Mouse (Mus musculus): Measurements from ENCODE around the gene Slc25a39. TPM values are rescaled to one million over a fixed set of nuclear protein-coding genes. Genes with fewer than 3 reads are reported as not detected.

Slc25a39 gene
- total and polyA plus RNA-seq, 3 experiments: 183 to 325 TPM; not detected in 1

GRCm38 (mm10) chr11:102381341-102382100 lies 26.2 kb downstream of the Slc25a39 start:
- Histone ChIP-seq H3K4me3 (ENCODE audit: control insufficient read depth in 1 of 2, insufficient read depth in 1 of 2, low read depth in 2 of 2, low read length in 2 of 2) (no peak overlapping the region), H3K27ac (ENCODE audit: control insufficient read depth, low read depth, low read length) (no peak overlapping the region), H3K4me1 (ENCODE audit: control insufficient read depth in 1 of 2, insufficient read depth in 2 of 2, low read length in 2 of 2) (no peaks in the 10 kb centered on the region), H3K9me3 (replicated peaks; ENCODE audit: insufficient read depth, low read length) (no peaks in the 10 kb centered on the region), H3K27me3 (ENCODE audit: control insufficient read depth in 1 of 2, insufficient read depth in 2 of 2, low read length in 2 of 2) (peaks cover 2 to 4% of the 10 kb centered on the region in 2 experiments; a peak in 3 of 4 replicates), H3K9ac (ENCODE audit: control insufficient read depth, low read depth, low read length, poor library complexity, severe bottlenecking) (no peak overlapping the region), H3K36me3 (ENCODE audit: control insufficient read depth in 1 of 2, insufficient read depth in 2 of 2, low read length in 2 of 2) (no peaks in the 10 kb centered on the region), H3K79me2 (ENCODE audit: control insufficient read depth, insufficient read depth, low read length, poor library complexity) (no peaks in the 10 kb centered on the region)
- DNase-seq (ENCODE audit: low read depth, low spot score): no peak
- TF ChIP-seq RAD21 (IDR thresholded peaks at IDR 0.05; ENCODE audit: low read depth, low read length) (no peak), POLR2AphosphoS5 (IDR thresholded peaks at IDR 0.05; ENCODE audit: borderline replicate concordance, low read depth, low read length) (no peak), USF1 (IDR thresholded peaks at IDR 0.05; ENCODE audit: low read depth, low read length) (no peak), GATA1 (IDR thresholded peaks at IDR 0.05; ENCODE audit: low read depth, low read length) (no peak), POLR2A (IDR thresholded peaks at IDR 0.05; ENCODE audit: control insufficient read depth in 1 of 2, insufficient read depth in 1 of 2, low read depth in 1 of 2, low read length in 2 of 2, poor library complexity in 1 of 2) (no peak), E2F4 (IDR thresholded peaks at IDR 0.05; ENCODE audit: borderline replicate concordance, low read depth, low read length) (no peak), NRF1 (IDR thresholded peaks at IDR 0.05; ENCODE audit: insufficient read depth, low read depth, low read length, poor library complexity, severe bottlenecking) (no peak), TBP (IDR thresholded peaks at IDR 0.05; ENCODE audit: low read depth, low read length) (no peak), MAX (IDR thresholded peaks at IDR 0.05; ENCODE audit: low read length) (no peak), CHD1 (IDR thresholded peaks at IDR 0.05; ENCODE audit: low read depth, low read length) (no peak), ETS1 (IDR thresholded peaks at IDR 0.05; ENCODE audit: low read depth, low read length) (no peak), KAT2A (conservative IDR thresholded peaks at IDR 0.05; ENCODE audit: low read depth, low read length) (no peak), ZKSCAN1 (IDR thresholded peaks at IDR 0.05; ENCODE audit: low read depth, low read length) (no peak)

- H3K27me3 ChIP-seq (ENCODE audit: control insufficient read depth in 1 of 2, insufficient read depth in 2 of 2, low read length in 2 of 2): no peaks in the 10 kb centered on the region
- no peak for DNase-seq (ENCODE audit: low read depth, low spot score)
- no peak overlapping the region for H3K4me3 ChIP-seq (ENCODE audit: control insufficient read depth in 1 of 2, insufficient read depth in 1 of 2, low read depth in 2 of 2, low read length in 2 of 2)
- no peak overlapping the region for H3K9ac ChIP-seq (ENCODE audit: control insufficient read depth, low read depth, low read length, poor library complexity, severe bottlenecking)
- TF ChIP-seq RAD21 (IDR thresholded peaks at IDR 0.05; ENCODE audit: low read depth, low read length) (no peak), POLR2A (IDR thresholded peaks at IDR 0.05; ENCODE audit: control insufficient read depth in 1 of 2, insufficient read depth in 1 of 2, low read depth in 1 of 2, low read length in 2 of 2, poor library complexity in 1 of 2) (no peak), RCOR1 (IDR thresholded peaks at IDR 0.05; ENCODE audit: low read depth, low read length) (no peak), MAFK (IDR thresholded peaks at IDR 0.05; ENCODE audit: borderline replicate concordance, low read depth, low read length) (no peak), MAX (IDR thresholded peaks at IDR 0.05; ENCODE audit: low read length) (no peak), CTCF (IDR thresholded peaks at IDR 0.05 in 2 of 3, conservative IDR thresholded peaks at IDR 0.05 in 1 of 3; ENCODE audit: control insufficient read depth in 1 of 3, insufficient read depth in 1 of 3, low read depth in 2 of 3, low read length in 3 of 3, poor library complexity in 1 of 3, severe bottlenecking in 1 of 3) (no peak), BHLHE40 (IDR thresholded peaks at IDR 0.05; ENCODE audit: borderline replicate concordance, low read depth, low read length) (no peak), ETS1 (IDR thresholded peaks at IDR 0.05; ENCODE audit: low read depth, low read length) (no peak), ZC3H11A (IDR thresholded peaks at IDR 0.05; ENCODE audit: low read depth, low read length) (no peak), CHD2 (IDR thresholded peaks at IDR 0.05; ENCODE audit: low read length) (no peak), ZMIZ1 (IDR thresholded peaks at IDR 0.05; ENCODE audit: low read depth, low read length) (no peak), EP300 (IDR thresholded peaks at IDR 0.05; ENCODE audit: low read depth in 1 of 2, low read length in 2 of 2) (no peak), TCF12 (IDR thresholded peaks at IDR 0.05; ENCODE audit: low read depth, low read length) (no peak), USF2 (IDR thresholded peaks at IDR 0.05; ENCODE audit: borderline replicate concordance in 1 of 2, insufficient read depth in 1 of 2, low read depth in 1 of 2, low read length in 2 of 2) (no peak)
- peaks cover 0 to 2% of the 10 kb centered on the region in 2 experiments; a peak in 2 of 4 replicates for H3K36me3 ChIP-seq (ENCODE audit: control insufficient read depth in 1 of 2, insufficient read depth in 2 of 2, low read length in 2 of 2)
- H3K9me3 ChIP-seq (replicated peaks; ENCODE audit: insufficient read depth, low read length): no peaks in the 10 kb centered on the region
- peaks cover 0 to 6% of the 10 kb centered on the region in 2 experiments; a peak in 2 of 4 replicates for H3K4me1 ChIP-seq (ENCODE audit: control insufficient read depth in 1 of 2, insufficient read depth in 2 of 2, low read length in 2 of 2)
- no peaks in the 10 kb centered on the region for H3K79me2 ChIP-seq (ENCODE audit: control insufficient read depth, insufficient read depth, low read length, poor library complexity)
- H3K27ac ChIP-seq (ENCODE audit: control insufficient read depth, low read depth, low read length): no peak overlapping the region
Measured at GRCm38 (mm10) chr11:102380091-102380490, 27.7 kb downstream of the Slc25a39 start.

Data from MEL (cell line).